Mouse (Mus musculus) adrenal gland, adult 18-20 months (tissue): ENCODE results near the gene Gtf2ird1. TPM values are rescaled to one million over a fixed set of nuclear protein-coding genes. Genes with fewer than 3 reads are reported as not detected.
A peak's percentile ranks its signal among the peaks of the same experiment; 100 is the strongest.
"Not testable (repeated sequence)": the region's sequence is repeated elsewhere in the genome, so short reads cannot be mapped to it uniquely, and the experiment has no call there.

Experiments used
- DNase-seq, 2 experiments: peaks; one replicate each; pipeline ENCODE4 v3.0.0; 2021 to 2022; ENCODE audit warnings: low spot score in 2 of 2
- total RNA-seq, 2 experiments: library from RNA; stranded (reverse); gene quantifications; 1 replicate in 1 of 2; 2 replicates in 1 of 2; pipeline ENCODE4 v1.2.3; 2021

Gtf2ird1 gene
- total RNA-seq, 2 experiments from 2014 or later, result 44.9 to 71.0 TPM

GRCm38 (mm10) chr5:134446755-134447154 is 9.8 kb downstream of the Gtf2ird1 start:
- DNase-seq, result not testable (repeated sequence)

DNA sequence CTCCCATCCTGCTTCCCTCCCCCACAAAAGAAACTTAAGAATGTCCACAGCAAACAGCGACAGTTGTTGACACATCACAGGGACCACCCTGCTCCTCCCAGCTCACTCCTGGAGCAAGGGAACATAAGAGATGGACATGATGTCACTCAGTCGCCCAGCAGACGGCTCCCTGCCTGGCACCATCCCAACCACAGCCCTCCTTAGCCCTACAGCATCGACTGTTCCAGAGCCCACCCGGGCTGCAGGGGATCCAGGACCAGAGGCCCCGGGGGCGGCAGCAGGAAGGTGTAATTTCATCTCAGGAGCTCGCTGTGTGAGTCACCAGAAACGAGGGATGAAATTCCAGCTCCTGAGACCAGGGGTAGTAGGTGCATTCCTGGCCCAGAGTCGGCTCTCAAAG is 10.6 kb downstream of the Gtf2ird1 start:
- DNase-seq, result peak in 1 of 2 experiments; percentile 33

DNA sequence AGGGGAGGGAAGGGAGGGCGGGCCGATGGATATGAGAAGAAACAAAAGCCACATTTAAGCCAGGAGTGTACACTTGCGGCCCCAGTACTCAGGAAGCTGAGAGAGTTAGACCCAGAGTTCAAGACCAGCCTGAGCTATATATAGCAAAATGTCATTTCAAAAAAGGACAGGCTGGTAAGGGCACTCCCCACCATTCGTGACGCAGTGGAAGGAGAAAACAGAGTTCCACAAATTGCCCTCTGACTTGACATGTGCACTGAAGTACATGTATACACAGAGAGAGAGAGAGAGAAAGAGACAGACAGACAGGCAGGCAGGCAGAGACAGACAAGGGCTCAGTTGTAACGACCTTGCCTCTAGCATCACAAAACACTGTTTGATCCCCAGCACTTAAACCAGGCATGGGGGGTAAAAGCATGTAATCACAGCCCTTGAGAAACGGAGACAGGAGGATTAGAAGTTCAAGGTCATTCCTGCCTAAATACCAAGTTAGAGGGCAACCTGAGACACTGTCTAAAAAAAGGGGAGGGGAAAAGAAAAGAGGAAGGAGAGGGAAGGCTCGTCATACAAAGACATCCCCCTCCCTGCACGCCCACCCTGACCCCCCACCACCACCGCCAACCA is 11.2 kb downstream of the Gtf2ird1 start:
- no peak for DNase-seq

GRCm38 (mm10) chr5:134444473-134444872 is 12.0 kb downstream of the Gtf2ird1 start:
- DNase-seq, result no peak

DNA sequence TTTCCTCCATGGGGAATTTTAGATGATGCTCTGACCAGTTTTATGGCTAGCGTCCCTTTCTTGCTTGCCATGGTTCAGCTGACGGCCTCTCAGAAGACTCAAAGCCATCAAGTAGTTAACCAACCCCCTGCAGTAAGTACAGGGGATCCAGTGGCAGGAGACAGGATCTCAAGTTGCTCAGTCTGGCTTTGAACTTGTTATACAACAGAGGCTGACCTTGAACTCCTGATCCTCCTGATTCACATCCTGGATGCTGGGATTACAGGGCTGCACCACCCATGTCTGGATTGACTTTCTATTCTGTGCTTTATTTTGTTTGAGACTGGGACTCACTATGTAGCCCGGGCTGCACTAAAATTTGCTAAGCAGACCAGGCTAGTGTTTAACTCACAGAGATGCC is 14.4 kb downstream of the Gtf2ird1 start:
- no peak for DNase-seq

GRCm38 (mm10) chr5:134441105-134441504 is 15.4 kb downstream of the Gtf2ird1 start:
- DNase-seq, result no peak

DNA sequence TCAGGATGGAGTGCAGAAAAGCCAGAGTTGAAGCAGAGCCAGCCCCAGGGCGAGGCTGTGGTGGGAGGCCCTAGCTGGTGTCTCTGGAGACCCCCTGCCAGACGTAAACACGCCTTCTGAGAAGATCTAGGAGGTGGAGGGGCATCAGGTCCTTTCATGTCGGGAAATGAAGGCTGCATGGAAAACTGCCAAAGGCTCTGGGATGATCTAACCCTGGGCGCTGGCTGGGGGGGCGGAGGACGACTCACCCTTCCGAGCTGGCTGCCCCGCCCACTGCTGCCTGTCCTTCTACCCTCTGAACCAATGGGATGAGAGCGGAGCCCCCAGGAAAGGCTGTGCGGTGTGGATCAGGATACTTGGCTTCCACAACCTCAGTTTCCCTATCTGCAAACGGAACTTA is 16.4 kb downstream of the Gtf2ird1 start:
- peak; percentile 73 to 79 for DNase-seq

- DNase-seq, result no peak
Measured at GRCm38 (mm10) chr5:134439481-134439880, 17.0 kb downstream of the Gtf2ird1 start.

DNA sequence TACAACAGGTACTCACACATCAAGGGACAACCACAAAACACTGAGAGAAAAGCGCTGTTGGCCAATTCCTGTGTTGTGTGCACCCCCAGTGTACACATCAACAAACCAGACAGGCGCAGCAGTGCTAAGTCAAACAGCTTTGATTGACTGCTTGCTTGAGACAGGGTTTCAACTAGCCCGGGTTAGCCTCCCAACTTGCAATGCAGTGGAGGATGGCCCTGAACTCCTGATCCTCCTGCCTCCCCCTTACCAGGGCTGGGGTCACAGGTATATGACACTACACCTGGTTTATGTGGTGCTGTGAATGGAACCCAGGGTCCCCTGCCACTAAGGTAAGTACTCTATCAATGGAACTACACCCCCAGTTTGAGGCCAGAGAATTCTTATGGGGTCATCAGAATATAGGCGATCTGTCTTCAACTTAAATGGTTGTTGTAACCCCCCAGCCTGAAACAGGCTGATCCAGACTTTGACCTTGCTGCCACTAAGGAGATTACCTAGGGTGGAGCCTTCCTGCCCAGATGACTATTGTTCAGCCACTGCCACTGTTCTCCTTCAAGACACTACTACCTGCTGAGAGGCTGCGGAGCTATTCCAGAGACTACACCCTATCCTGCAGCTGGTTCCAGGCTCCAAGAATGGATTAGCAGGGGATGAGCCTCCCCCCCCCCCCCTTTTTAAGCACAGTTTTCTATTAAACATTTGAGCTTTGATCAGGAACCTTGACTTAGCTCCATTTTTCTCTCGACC is 17.7 kb downstream of the Gtf2ird1 start:
- no peak for DNase-seq

DNA sequence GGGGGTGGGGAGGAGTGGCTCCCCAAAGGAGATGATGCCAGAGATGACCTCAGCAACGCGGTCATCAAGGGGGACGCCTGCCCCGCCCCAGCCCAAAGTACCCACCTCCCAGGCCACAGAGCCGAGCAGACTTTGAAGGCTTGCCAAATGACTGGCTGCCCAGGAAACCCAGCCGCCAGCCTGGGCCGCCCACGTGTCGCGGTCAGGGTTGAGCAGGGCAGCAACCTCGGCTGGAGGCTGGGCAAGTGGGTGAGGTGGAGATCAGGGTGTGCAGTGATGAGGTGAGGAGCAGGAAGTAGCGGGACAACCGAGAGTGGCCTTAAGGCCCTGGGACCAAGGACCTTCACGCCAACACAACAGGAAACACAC is 19.1 kb downstream of the Gtf2ird1 start:
- DNase-seq, result peak; percentile 71 to 81

DNA sequence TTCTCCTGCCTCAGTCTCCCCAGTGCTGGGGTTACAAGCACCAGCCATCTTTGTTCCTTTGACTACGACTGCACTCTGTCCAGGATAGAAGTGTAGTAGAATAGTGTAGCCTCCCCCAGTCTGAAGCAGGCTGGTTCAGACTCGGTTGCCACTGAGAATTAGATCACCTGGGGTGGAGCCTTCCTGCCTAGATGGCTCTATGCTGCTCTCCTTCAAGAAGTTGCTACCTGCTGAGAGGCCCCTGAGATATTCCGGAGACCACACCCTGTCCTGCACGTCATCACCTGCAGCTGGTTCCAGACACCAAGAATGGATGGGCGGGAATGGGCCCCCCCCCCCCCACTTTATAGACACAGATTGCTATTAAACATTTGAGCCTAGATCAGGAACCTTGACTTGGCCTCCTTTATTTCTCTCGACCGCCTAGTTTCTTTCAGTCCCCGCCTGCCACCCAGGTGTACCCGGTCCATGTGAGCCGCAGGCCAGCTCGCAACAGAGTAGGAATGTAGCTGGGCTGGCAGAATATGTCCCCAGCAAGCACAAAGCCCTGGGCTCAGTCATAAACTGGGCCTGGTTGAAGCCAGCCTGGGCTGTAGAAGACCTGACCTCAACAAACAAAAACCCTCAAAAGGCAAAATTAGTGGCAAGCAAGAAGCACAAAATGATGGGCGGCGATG is 19.6 kb downstream of the Gtf2ird1 start:
- no peak for DNase-seq

DNA sequence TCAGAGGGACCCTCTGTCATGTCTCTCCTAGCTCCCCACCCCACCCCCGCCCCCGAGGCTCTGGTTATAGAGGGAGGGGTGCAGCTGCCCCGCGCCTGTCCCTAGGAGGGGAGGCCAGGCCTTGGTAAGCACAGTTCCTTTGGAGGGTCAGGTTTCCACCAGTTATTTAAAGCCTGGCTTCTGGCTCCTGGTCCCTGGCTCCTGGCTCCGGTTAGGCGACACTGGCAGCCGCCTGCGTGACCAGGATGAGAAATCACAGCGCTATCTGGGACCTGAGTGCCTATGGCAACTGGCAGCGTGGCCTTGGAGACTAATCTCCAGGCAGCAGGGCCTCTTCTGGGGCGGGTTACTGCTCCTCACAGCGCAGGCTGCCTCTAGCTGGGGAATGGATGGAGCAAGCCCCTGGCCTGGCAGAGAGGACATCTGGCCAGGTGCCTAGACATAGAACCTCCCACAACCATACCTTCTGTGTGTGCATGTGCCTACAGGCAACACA is 20.6 kb downstream of the Gtf2ird1 start:
- peak; percentile 56 to 57 for DNase-seq

- DNase-seq, result no peak
Measured at GRCm38 (mm10) chr5:134433137-134433536, 23.4 kb downstream of the Gtf2ird1 start.

GRCm38 (mm10) chr5:134430087-134430486 is 26.4 kb downstream of the Gtf2ird1 start:
- no peak for DNase-seq

- DNase-seq, result no peak
Measured at GRCm38 (mm10) chr5:134427664-134428063, 28.9 kb downstream of the Gtf2ird1 start.

DNA sequence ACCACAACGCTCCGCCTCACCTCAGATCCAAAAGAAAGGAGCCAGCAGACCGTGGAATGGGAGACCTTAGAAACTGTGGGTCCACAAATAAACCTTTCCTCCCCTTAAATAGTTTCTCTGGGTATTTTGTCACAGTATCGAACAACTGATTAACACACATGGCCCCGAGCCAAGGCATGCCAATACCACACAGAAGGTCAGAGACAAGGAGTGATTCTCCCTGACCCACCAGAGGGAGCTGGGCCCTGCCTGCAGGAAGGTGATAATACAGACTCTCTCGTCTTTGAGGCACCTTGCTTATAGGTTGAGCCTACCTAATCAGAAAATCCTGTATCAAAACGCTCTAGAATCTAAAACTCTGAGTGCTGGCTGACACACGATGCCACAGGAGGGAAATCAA is 30.9 kb downstream of the Gtf2ird1 start:
- DNase-seq, result no peak

DNA sequence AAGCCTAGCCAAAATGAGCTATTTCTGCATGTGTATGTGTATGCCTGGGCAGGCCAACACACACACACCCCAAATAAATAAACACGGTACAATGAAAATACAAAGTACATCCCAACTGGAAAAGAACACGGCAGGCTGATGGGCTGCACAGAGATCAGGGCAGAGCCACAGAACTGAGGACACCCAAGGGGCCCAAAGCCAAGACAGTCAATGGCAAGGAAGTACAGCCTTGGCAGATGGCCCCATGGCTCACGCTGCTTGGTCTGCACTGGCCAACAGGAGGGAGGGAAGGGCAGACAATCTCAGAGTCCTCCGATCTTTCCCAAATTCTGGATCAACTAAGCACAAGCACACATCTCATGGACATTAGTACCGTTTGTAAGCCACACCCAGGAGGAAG is 32.6 kb downstream of the Gtf2ird1 start:
- DNase-seq, result no peak

DNA sequence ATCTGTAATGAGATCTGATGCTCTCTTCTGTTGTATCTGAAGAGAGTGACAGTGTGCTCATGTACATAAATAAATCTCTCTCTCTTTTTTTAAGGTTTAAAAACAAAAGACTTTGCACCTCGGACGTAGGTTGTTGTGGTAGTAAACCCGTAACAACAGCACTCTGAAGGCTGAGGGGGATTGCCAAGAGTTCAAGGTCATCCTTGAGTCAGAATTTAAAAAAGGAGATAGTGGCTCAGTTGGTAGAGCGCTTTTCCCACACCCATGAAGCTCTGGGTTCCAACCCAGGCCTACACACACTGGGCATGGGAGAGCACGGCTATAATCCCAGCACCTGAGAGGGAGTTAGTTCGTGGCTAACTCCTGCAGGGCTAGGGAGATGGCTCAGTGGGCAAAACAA is 33.1 kb downstream of the Gtf2ird1 start:
- DNase-seq, result no peak

- no peak for DNase-seq
Measured at GRCm38 (mm10) chr5:134422265-134422925, 34.1 kb downstream of the Gtf2ird1 start.

GRCm38 (mm10) chr5:134421061-134421460 is 35.5 kb downstream of the Gtf2ird1 start:
- peak in 1 of 2 experiments; percentile 26 for DNase-seq

GRCm38 (mm10) chr5:134419700-134420099 is 36.8 kb downstream of the Gtf2ird1 start:
- DNase-seq, result no peak
